Mouse (Mus musculus): ENCODE results near the gene Prkar1b. TPM values are rescaled to one million over a fixed set of nuclear protein-coding genes. Genes with fewer than 3 reads are reported as not detected.

Gene Prkar1b
- polyA plus RNA-seq, 1 experiment from 2014 or later = 9.6 TPM

GRCm38 (mm10) chr5:139075125-139075524, 74.7 kb downstream of the Prkar1b start:
- DNase-seq (ENCODE audit: low spot score) (peak; percentile 68), ATAC-seq (ENCODE audit: low FRiP score, low TSS enrichment) (peak; percentile 66; the same call in 1 of the 2 replicates)
- Histone ChIP-seq H3K36me3 (ENCODE audit: control insufficient read depth, insufficient read depth, low read length) (no peaks in the 10 kb centered on the region), H3K4me2 (replicated peaks; ENCODE audit: low read depth) (no peak overlapping the region), H3K9me3 (ENCODE audit: control insufficient read depth, low read length) (no peaks in the 10 kb centered on the region), H3K27ac (replicated peaks) (no peak overlapping the region), H3K4me3 (ENCODE audit: low read depth, low read length) (no peak overlapping the region), H3K9ac (ENCODE audit: low read length) (no peak overlapping the region), H3K27me3 (ENCODE audit: control insufficient read depth, insufficient read depth, low read length) (no peaks in the 10 kb centered on the region; the same call in 1 of the 2 replicates), H3K4me1 (replicated peaks; ENCODE audit: control insufficient read depth, insufficient read depth) (no peaks in the 10 kb centered on the region)
- 37% methylated on average over 3 of the region's 3 CpGs for WGBS
- TF ChIP-seq CTCF (IDR thresholded peaks at IDR 0.05; ENCODE audit: low read depth) (peak; percentile 82), EP300 (optimal IDR thresholded peaks at IDR 0.05) (no peak)

GRCm38 (mm10) chr5:139073977-139074376, 75.8 kb downstream of the Prkar1b start:
- H3K9ac ChIP-seq (ENCODE audit: low read length) = no peak overlapping the region
- no peaks in the 10 kb centered on the region for H3K9me3 ChIP-seq (ENCODE audit: control insufficient read depth, low read length)
- no peaks in the 10 kb centered on the region; the same call in 1 of the 2 replicates for H3K27me3 ChIP-seq (ENCODE audit: control insufficient read depth, insufficient read depth, low read length)
- H3K4me3 ChIP-seq (ENCODE audit: low read depth, low read length) = no peak overlapping the region
- no peak overlapping the region for H3K4me2 ChIP-seq (replicated peaks; ENCODE audit: low read depth)
- no peak overlapping the region for H3K27ac ChIP-seq (replicated peaks)
- H3K4me1 ChIP-seq (replicated peaks; ENCODE audit: control insufficient read depth, insufficient read depth) = no peaks in the 10 kb centered on the region
- no peaks in the 10 kb centered on the region for H3K36me3 ChIP-seq (ENCODE audit: control insufficient read depth, insufficient read depth, low read length)
- no peak for TF ChIP-seq EP300 (optimal IDR thresholded peaks at IDR 0.05)
- DNase-seq (ENCODE audit: low spot score) (no peak), ATAC-seq (ENCODE audit: low FRiP score, low TSS enrichment) (no peak)
- WGBS = 69% methylated on average over 7 of the region's 7 CpGs

DNA sequence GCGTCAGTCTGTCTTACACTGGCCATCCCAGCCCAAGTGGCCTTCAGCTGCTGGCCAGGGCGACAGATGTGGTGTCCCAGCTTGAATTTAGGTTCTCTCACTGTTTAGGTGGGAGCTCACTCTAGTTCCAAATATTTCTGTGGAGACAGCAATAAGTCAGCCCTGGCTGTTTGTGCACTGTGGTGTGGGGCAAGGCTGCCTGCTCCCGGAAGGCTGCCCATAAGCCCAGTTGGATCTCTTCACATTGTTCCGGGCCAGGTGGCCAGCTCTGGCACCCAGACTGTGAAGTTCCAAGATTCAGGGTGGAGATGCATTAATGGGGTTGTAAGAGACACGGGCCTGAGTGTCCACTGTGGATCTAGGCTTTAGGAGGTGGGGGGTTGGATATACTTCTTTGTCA, 76.9 kb downstream of the Prkar1b start:
- DNase-seq (ENCODE audit: low spot score) (no peak), ATAC-seq (ENCODE audit: low FRiP score, low TSS enrichment) (no peak)
- WGBS = 73% methylated on average over 5 of the region's 5 CpGs
- Histone ChIP-seq H3K4me2 (replicated peaks; ENCODE audit: low read depth) (no peak overlapping the region), H3K36me3 (ENCODE audit: control insufficient read depth, insufficient read depth, low read length) (no peaks in the 10 kb centered on the region), H3K27me3 (ENCODE audit: control insufficient read depth, insufficient read depth, low read length) (no peaks in the 10 kb centered on the region; the same call in 1 of the 2 replicates), H3K9ac (ENCODE audit: low read length) (no peak overlapping the region), H3K9me3 (ENCODE audit: control insufficient read depth, low read length) (no peaks in the 10 kb centered on the region), H3K4me1 (replicated peaks; ENCODE audit: control insufficient read depth, insufficient read depth) (no peaks in the 10 kb centered on the region), H3K4me3 (ENCODE audit: low read depth, low read length) (no peak overlapping the region), H3K27ac (replicated peaks) (no peak overlapping the region)
- TF ChIP-seq CTCF (IDR thresholded peaks at IDR 0.05; ENCODE audit: low read depth) = no peak
- TF ChIP-seq EP300 (optimal IDR thresholded peaks at IDR 0.05) = no peak

DNA sequence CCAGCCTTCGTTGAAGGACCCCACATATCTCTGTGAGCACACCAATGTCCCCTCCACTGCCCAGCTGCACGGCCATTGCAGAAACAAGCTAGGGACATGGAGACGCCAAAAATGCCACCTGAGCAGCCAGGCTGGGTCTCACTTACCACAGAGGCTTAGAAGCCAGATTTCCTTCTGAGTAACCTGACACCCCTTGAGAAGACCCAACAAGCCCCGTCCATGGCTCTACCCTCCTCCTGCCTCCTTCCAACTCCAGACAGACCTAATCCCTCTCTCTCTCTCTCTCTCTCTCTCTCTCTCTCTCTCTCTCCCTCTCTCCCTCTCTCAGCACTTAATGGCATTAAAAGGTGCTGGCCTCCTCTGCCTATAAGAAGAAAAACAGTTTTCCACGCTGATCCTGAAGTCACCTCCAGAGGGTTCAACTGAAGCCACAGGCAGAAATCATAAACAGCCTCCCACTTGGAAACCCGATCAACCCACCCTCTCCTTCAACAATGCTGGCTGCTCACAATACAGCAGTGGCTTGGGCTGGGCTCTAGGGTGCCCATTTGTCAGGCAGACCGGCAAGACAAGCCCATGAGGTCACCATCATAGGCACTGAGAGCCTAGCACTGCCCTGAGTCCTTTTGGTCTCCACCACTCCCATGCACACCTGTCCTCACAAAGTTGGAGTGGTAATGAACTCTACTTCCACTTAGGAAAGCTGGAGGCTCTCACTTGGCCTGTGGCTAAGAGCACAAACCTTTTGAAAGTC, 82.8 kb downstream of the Prkar1b start:
- TF ChIP-seq CTCF (IDR thresholded peaks at IDR 0.05; ENCODE audit: low read depth) (no peak), EP300 (optimal IDR thresholded peaks at IDR 0.05) (no peak)
- H3K4me1 ChIP-seq (replicated peaks; ENCODE audit: control insufficient read depth, insufficient read depth) = no peaks in the 10 kb centered on the region
- DNase-seq (ENCODE audit: low spot score) = no peak
- no peak overlapping the region for H3K9ac ChIP-seq (ENCODE audit: low read length)
- H3K36me3 ChIP-seq (ENCODE audit: control insufficient read depth, insufficient read depth, low read length) = no peaks in the 10 kb centered on the region
- no peaks in the 10 kb centered on the region for H3K27me3 ChIP-seq (ENCODE audit: control insufficient read depth, insufficient read depth, low read length)
- no peak for ATAC-seq (ENCODE audit: low FRiP score, low TSS enrichment)
- H3K27ac ChIP-seq (replicated peaks) = no peak overlapping the region
- H3K4me2 ChIP-seq (replicated peaks; ENCODE audit: low read depth) = no peak overlapping the region
- no peaks in the 10 kb centered on the region for H3K9me3 ChIP-seq (ENCODE audit: control insufficient read depth, low read length)
- WGBS = 38% methylated on average over 7 of the region's 7 CpGs
- no peak overlapping the region for H3K4me3 ChIP-seq (ENCODE audit: low read depth, low read length)

- H3K36me3 ChIP-seq (ENCODE audit: control insufficient read depth, insufficient read depth, low read length) = no peaks in the 10 kb centered on the region
- H3K9ac ChIP-seq (ENCODE audit: low read length) = no peak overlapping the region
- TF ChIP-seq EP300 (optimal IDR thresholded peaks at IDR 0.05) (no peak), CTCF (IDR thresholded peaks at IDR 0.05; ENCODE audit: low read depth) (no peak)
- ATAC-seq (ENCODE audit: low FRiP score, low TSS enrichment) (no peak), DNase-seq (ENCODE audit: low spot score) (no peak)
- no peak overlapping the region for H3K4me3 ChIP-seq (ENCODE audit: low read depth, low read length)
- H3K27ac ChIP-seq (replicated peaks) = no peak overlapping the region
- no peaks in the 10 kb centered on the region for H3K4me1 ChIP-seq (replicated peaks; ENCODE audit: control insufficient read depth, insufficient read depth)
- H3K27me3 ChIP-seq (ENCODE audit: control insufficient read depth, insufficient read depth, low read length) = no peaks in the 10 kb centered on the region
- WGBS = 52% methylated on average over 5 of the region's 5 CpGs
- H3K9me3 ChIP-seq (ENCODE audit: control insufficient read depth, low read length) = no peaks in the 10 kb centered on the region
- H3K4me2 ChIP-seq (replicated peaks; ENCODE audit: low read depth) = no peak overlapping the region
Observed at GRCm38 (mm10) chr5:139064611-139065010, 85.2 kb downstream of the Prkar1b start.

GRCm38 (mm10) chr5:139061680-139062079, 88.1 kb downstream of the Prkar1b start:
- H3K27me3 ChIP-seq (ENCODE audit: control insufficient read depth, insufficient read depth, low read length) = no peaks in the 10 kb centered on the region
- ATAC-seq (ENCODE audit: low FRiP score, low TSS enrichment) (no peak), DNase-seq (ENCODE audit: low spot score) (no peak)
- H3K9ac ChIP-seq (ENCODE audit: low read length) = no peak overlapping the region
- H3K9me3 ChIP-seq (ENCODE audit: control insufficient read depth, low read length) = no peaks in the 10 kb centered on the region
- H3K36me3 ChIP-seq (ENCODE audit: control insufficient read depth, insufficient read depth, low read length) = no peaks in the 10 kb centered on the region
- 87% methylated on average over 5 of the region's 5 CpGs for WGBS
- H3K4me2 ChIP-seq (replicated peaks; ENCODE audit: low read depth) = no peak overlapping the region
- H3K4me3 ChIP-seq (ENCODE audit: low read depth, low read length) = no peak overlapping the region
- no peaks in the 10 kb centered on the region for H3K4me1 ChIP-seq (replicated peaks; ENCODE audit: control insufficient read depth, insufficient read depth)
- no peak for TF ChIP-seq CTCF (IDR thresholded peaks at IDR 0.05; ENCODE audit: low read depth)
- TF ChIP-seq EP300 (optimal IDR thresholded peaks at IDR 0.05) = no peak
- no peak overlapping the region for H3K27ac ChIP-seq (replicated peaks)

Data from stomach, postnatal 0 days (tissue).